Mouse (Mus musculus) embryo, embryonic 11 days (tissue): ENCODE results near the gene Palm.
"Not testable (repeated sequence)": the region's sequence is repeated elsewhere in the genome, so short reads cannot be mapped to it uniquely, and the experiment has no call there.

ENCODE experiments used
- DNase-seq: peaks from one replicate; pipeline ENCODE4 v3.0.0-alpha.2; 2015

The Palm gene

GRCm38 (mm10) chr10:79793051-79793737, at the start of gene Palm:
Palm (plus strand) TSS chr10:79793572.
- DNase-seq: peak; percentile 92

GRCm38 (mm10) chr10:79743650-79744365, 49.6 kb upstream of the Palm start:
- no peak for DNase-seq

- no peak for DNase-seq
These were observed 48.0 kb upstream of the Palm start for GRCm38 (mm10) chr10:79745411-79745810.

- peak; percentile 98 for DNase-seq
These were observed 47.2 kb upstream of the Palm start, which contains the start of gene Polrmt for GRCm38 (mm10) chr10:79745898-79746773. Polrmt (minus strand) TSS chr10:79746581.

- no peak for DNase-seq
These were observed 46.6 kb upstream of the Palm start for GRCm38 (mm10) chr10:79746774-79747151.

- no peak for DNase-seq
These were observed 44.9 kb upstream of the Palm start for GRCm38 (mm10) chr10:79748496-79748895.

GRCm38 (mm10) chr10:79754856-79755516, 38.4 kb upstream of the Palm start, which contains the start of gene Fgf22:
Fgf22 (plus strand) TSS chr10:79755076.
- DNase-seq: peak; percentile 88

- no peak for DNase-seq
These were observed 37.5 kb upstream of the Palm start for GRCm38 (mm10) chr10:79755854-79756253.

GRCm38 (mm10) chr10:79756660-79757059, 36.7 kb upstream of the Palm start:
- no peak for DNase-seq

- not testable (repeated sequence) for DNase-seq
These were observed 33.7 kb upstream of the Palm start for GRCm38 (mm10) chr10:79759675-79760074.

- DNase-seq: no peak
These were observed 32.7 kb upstream of the Palm start for GRCm38 (mm10) chr10:79760603-79761143.

GRCm38 (mm10) chr10:79762875-79763274, 30.5 kb upstream of the Palm start:
- DNase-seq: no peak

- DNase-seq: no peak
These were observed 29.1 kb upstream of the Palm start for GRCm38 (mm10) chr10:79764234-79764633.

- no peak for DNase-seq
These were observed 28.1 kb upstream of the Palm start for GRCm38 (mm10) chr10:79765228-79765745.

GRCm38 (mm10) chr10:79766001-79766507, 27.3 kb upstream of the Palm start:
- no peak for DNase-seq

- DNase-seq: peak; percentile 99
These were observed 26.7 kb upstream of the Palm start, which contains the start of gene Rnf126 for GRCm38 (mm10) chr10:79766508-79767325. Rnf126 (minus strand) TSS chr10:79766952.

GRCm38 (mm10) chr10:79767372-79768244, 25.8 kb upstream of the Palm start:
- DNase-seq: peak; percentile 96

- DNase-seq: peak; percentile 79
These were observed 25.0 kb upstream of the Palm start for GRCm38 (mm10) chr10:79768400-79768799.

GRCm38 (mm10) chr10:79769329-79769728, 24.0 kb upstream of the Palm start:
- DNase-seq: no peak

GRCm38 (mm10) chr10:79772320-79772719, 21.1 kb upstream of the Palm start:
- no peak for DNase-seq
